In the genomic region with DNA sequence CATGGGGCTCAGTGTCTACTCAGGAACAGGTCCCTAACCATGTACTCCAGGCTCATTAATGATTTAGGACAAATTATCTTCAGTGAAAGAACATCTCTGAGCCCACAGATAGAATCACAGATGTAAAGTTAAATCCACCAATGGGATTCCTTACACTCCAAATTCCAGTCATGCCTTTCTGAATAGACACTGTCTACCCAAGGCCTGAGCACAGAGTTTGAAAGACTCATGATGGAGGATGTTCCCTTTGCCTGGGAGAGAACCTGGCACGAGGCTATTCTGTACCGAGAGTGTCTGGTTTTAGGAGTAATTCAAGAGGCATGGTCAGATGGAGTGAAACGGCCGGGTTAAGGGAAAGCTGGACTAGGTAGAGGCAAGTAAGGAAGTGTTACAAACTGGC, we compare ENCODE assay signal across 22 mouse cellular contexts.
DNase-seq lines count a peak whose midpoint lies in the region; ATAC-seq and TF ChIP-seq lines count a peak whose summit lies in the region.
"Had no signal": no experiment of that assay in that cellular context is flagged by ENCODE, and none has a peak within 500 bp of the region (broad histone marks: within the 10 kb centered on the region; RNA-seq: fewer than 3 reads in every experiment).

No protein-coding gene starts in this region.

- peak; percentile 60 for ATAC-seq in Patski
- ATAC-seq in hindbrain, embryonic 11.5 days (ENCODE audit: low FRiP score), result no peak
- ATAC-seq: activated CD4-positive, CD25-positive, alpha-beta regulatory T cell, adult 4 months; CD4-positive, CD25-positive, alpha-beta regulatory T cell, adult 4 months had no signal

- TF ChIP-seq CTCF in testis, adult 2 months (IDR thresholded peaks at IDR 0.05; ENCODE audit: control insufficient read depth, insufficient read depth, insufficient replicate concordance, low read depth, low read length), result no peak
- no peak for TF ChIP-seq CTCF in Patski (IDR thresholded peaks at IDR 0.05)

- no peak overlapping the region for H3K4me2 ChIP-seq in hindbrain, embryonic 11.5 days (replicated peaks; ENCODE audit: low read depth, low read length)

- H3K27me3 ChIP-seq in testis, adult 2 months (ENCODE audit: control insufficient read depth, insufficient read depth, low read length), result no peaks in the 10 kb centered on the region
- no peaks in the 10 kb centered on the region for H3K27me3 ChIP-seq in Patski
- H3K27me3 ChIP-seq in hindbrain, embryonic 11.5 days (ENCODE audit: control insufficient read depth, insufficient read depth, low read length), result no peaks in the 10 kb centered on the region
- H3K27me3 ChIP-seq: CH12.LX had no signal

- POLR2A ChIA-PET in Patski (lab: Charles Lee), result no interaction called here

- no peak overlapping the region for H3K27ac ChIP-seq in testis, adult 2 months (ENCODE audit: control insufficient read depth, insufficient read depth, low read depth, low read length)
- H3K27ac ChIP-seq in hindbrain, embryonic 11.5 days (ENCODE audit: low read depth, low read length), result no peak overlapping the region

- H3K4me1 ChIP-seq in testis, adult 2 months (ENCODE audit: control insufficient read depth, insufficient read depth, low read length), result no peaks in the 10 kb centered on the region
- H3K4me1 ChIP-seq in hindbrain, embryonic 11.5 days (replicated peaks; ENCODE audit: control insufficient read depth, insufficient read depth, low read length), result no peaks in the 10 kb centered on the region

- no peak overlapping the region for H3K9ac ChIP-seq in hindbrain, embryonic 11.5 days (ENCODE audit: low read depth, low read length)

- H3K9me3 ChIP-seq in hindbrain, embryonic 11.5 days (ENCODE audit: control insufficient read depth, low read length), result no peaks in the 10 kb centered on the region
- H3K9me3 ChIP-seq: G1E had no signal

- TF ChIP-seq POLR2A in testis, adult 2 months (IDR thresholded peaks at IDR 0.05; ENCODE audit: control insufficient read depth, low read depth, low read length), result no peak

- in situ Hi-C loops in Patski (cut with MboI; ENCODE audit: low pct_unique_long_range_greater_than_20kb), result no loop called here

- DNase-seq in testis, postnatal 10 days (ENCODE audit: low spot score), result no peak
- DNase-seq in Muller cell, postnatal 12 days (ENCODE audit: inconsistent ontology term), result peak; percentile 64
- no peak for DNase-seq in Patski (ENCODE audit: low read depth, low spot score)
- no peak for DNase-seq in lung, postnatal 14 days
- DNase-seq in hindbrain, embryonic 11.5 days (ENCODE audit: low spot score), result no peak
- DNase-seq: adrenal gland, adult 2 months; adrenal gland, adult 8-10 months; adrenal gland, postnatal 10 days; adrenal gland, postnatal 14 days; adrenal gland, postnatal 25 days; adrenal gland, postnatal 36 days; B cell, adult 2 months; cerebellum, adult 11 months; cerebellum, adult 11-12 months; cerebellum, adult 18-20 months; cerebellum, adult 2 months; cerebellum, adult 8-10 months had no signal

- WGBS in hindbrain, embryonic 11.5 days, result 74% methylated on average over 4 of the region's 4 CpGs

- no peaks in the 10 kb centered on the region for H3K36me3 ChIP-seq in testis, adult 2 months (ENCODE audit: control insufficient read depth, insufficient read depth, low read length)
- H3K36me3 ChIP-seq in hindbrain, embryonic 11.5 days (ENCODE audit: control insufficient read depth, insufficient read depth, low read length), result no peaks in the 10 kb centered on the region
- H3K36me3 ChIP-seq: G1E had no signal

- H3K4me3 ChIP-seq in testis, adult 2 months (ENCODE audit: control insufficient read depth, low read depth, low read length), result peak overlapping the region; percentile 76
- H3K4me3 ChIP-seq in hindbrain, embryonic 11.5 days (ENCODE audit: low read depth, low read length), result no peak overlapping the region

- CTCF ChIA-PET in Patski (lab: Charles Lee), result no interaction called here
